Mouse (Mus musculus) spleen, adult 2 months (tissue): ENCODE results near the gene Ccdc154. TPM values are rescaled to one million over a fixed set of nuclear protein-coding genes. Genes with fewer than 3 reads are reported as not detected.
"Not testable (repeated sequence)": the region's sequence is repeated elsewhere in the genome, so short reads cannot be mapped to it uniquely, and the experiment has no call there.

Experiments used
- DNase-seq, 2 experiments: peaks; one replicate each; pipeline versions ENCODE4 v3.0.0 to v3.0.0-alpha.2; 2012 to 2021; ENCODE audit warnings: low spot score in 2 of 2, low read depth in 1 of 2
- H3K27ac ChIP-seq: fragments of 200-500 bp; 2 replicates; pipeline ENCODE4 v1.5.1; 2012; ENCODE audit warnings: low read length, inconsistent platforms; ENCODE audit not compliant: insufficient read depth
- H3K27me3 ChIP-seq: fragments of 200-500 bp; 2 replicates; pipeline ENCODE4 v1.6.1; 2012; ENCODE audit warnings: mild to moderate bottlenecking, moderate library complexity, low read length, inconsistent platforms; ENCODE audit not compliant: control insufficient read depth, insufficient read depth
- H3K36me3 ChIP-seq: fragments of 200-500 bp; 2 replicates; pipeline ENCODE4 v1.6.1; 2012; ENCODE audit warnings: mild to moderate bottlenecking, low read length, inconsistent platforms; ENCODE audit not compliant: control insufficient read depth, insufficient read depth
- H3K4me1 ChIP-seq: fragments of 200-500 bp; 2 replicates; pipeline ENCODE4 v1.6.1; 2011; ENCODE audit warnings: inconsistent platforms; ENCODE audit not compliant: control insufficient read depth, insufficient read depth, insufficient read length
- H3K4me3 ChIP-seq: fragments of 200-500 bp; 2 replicates; pipeline ENCODE4 v1.5.1; 2011; ENCODE audit warnings: mild to moderate bottlenecking, inconsistent platforms; ENCODE audit not compliant: insufficient read depth, insufficient read length; ENCODE audit errors: extremely low read depth
- CTCF ChIP-seq: fragments of 200-500 bp; IDR thresholded peaks from 2 replicates; pipeline ENCODE4 v1.5.1; 2011; ENCODE audit warnings: mild to moderate bottlenecking, inconsistent platforms; ENCODE audit not compliant: insufficient read depth, insufficient read length, insufficient replicate concordance; ENCODE audit errors: extremely low read depth
- POLR2A ChIP-seq: fragments of 200-500 bp; IDR thresholded peaks from 2 replicates; pipeline ENCODE4 v1.6.1; 2011; ENCODE audit warnings: low read depth, low read length, inconsistent platforms
- WGBS: fragments of 180-500 bp; shearing (Covaris S2); methylation state at CpG from one replicate; pipeline ENCODE4 v1.1.7; 2018; 5-methylcytosine and 5-hydroxymethylcytosine counted together
- polyA plus RNA-seq: library from polyadenylated mRNA; depleted of rRNA; stranded (reverse); fragments of >200 nt; gene quantifications from 2 replicates; pipeline ENCODE4 v1.2.3, GENCODE M21; 2012; rRNA removed

Gene Ccdc154
- polyA plus RNA-seq, result 0.04 TPM in 1 of 2 replicates, not detected in the other

GRCm38 (mm10) chr17:25162161-25162560 lies at the start of gene Ccdc154:
Ccdc154 (plus strand) TSS chr17:25162461.
- H3K4me3 ChIP-seq, result no peak within 1 kb of the TSS
- 100% methylated on average over 1 of the region's 1 CpGs for WGBS

DNA sequence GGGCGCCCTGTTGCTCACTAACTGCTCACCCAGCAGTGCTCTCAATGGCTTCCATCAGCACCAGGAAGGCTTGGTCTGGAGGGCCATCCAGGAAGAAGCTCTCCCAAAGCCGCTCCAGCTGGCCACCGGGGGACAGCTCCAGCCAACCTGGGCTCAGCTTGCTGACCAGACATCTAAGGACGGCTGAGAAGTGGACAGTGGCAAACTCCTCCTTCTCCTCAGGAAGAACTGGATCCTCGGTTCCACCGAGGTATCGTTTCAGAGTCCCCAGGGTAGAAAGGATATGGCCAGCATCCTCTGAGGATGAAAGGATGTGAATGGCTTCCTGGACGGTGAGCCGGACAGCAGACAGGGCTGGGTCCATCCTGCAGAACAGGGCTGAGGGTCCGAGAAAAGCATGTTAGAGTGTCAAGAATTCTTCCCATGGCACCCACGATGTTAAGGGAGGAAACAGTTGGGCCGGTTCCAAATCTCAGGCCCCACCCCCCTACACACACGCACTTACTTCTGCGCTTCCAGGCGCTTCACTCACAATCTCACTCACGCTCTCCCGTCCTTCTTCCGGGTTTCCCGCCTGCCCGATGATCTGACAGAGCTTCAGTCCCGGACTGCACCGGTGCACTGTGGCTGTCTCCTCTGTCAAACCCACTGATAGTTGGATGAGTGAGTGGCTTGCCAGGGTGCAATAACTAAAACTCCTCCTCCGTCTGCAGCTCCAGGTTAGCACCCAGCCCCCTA lies 47.2 kb upstream of the Ccdc154 start:
- Histone ChIP-seq H3K27ac (peak overlapping the region; percentile 80), H3K4me3 (peak overlapping the region; percentile 62), H3K4me1 (peaks cover 8% of the 10 kb centered on the region; the same call in 1 of the 2 replicates), H3K27me3 (no peaks in the 10 kb centered on the region), H3K36me3 (no peaks in the 10 kb centered on the region; the same call in 1 of the 2 replicates)
- peak; percentile 12 to 33 for DNase-seq
- TF ChIP-seq CTCF (no peak), POLR2A (no peak)
- WGBS, result 13% methylated on average over 23 of the region's 23 CpGs

More at GRCm38 (mm10) chr17:25162161-25162560, at the start of gene Ccdc154:
- Histone ChIP-seq H3K4me1 (no peaks in the 10 kb centered on the region), H3K27me3 (no peaks in the 10 kb centered on the region), H3K36me3 (peaks cover 22% of the 10 kb centered on the region), H3K27ac (no peak within 1 kb of the TSS)
- no peak for DNase-seq
- no peak for TF ChIP-seq POLR2A
- no peak for TF ChIP-seq CTCF

DNA sequence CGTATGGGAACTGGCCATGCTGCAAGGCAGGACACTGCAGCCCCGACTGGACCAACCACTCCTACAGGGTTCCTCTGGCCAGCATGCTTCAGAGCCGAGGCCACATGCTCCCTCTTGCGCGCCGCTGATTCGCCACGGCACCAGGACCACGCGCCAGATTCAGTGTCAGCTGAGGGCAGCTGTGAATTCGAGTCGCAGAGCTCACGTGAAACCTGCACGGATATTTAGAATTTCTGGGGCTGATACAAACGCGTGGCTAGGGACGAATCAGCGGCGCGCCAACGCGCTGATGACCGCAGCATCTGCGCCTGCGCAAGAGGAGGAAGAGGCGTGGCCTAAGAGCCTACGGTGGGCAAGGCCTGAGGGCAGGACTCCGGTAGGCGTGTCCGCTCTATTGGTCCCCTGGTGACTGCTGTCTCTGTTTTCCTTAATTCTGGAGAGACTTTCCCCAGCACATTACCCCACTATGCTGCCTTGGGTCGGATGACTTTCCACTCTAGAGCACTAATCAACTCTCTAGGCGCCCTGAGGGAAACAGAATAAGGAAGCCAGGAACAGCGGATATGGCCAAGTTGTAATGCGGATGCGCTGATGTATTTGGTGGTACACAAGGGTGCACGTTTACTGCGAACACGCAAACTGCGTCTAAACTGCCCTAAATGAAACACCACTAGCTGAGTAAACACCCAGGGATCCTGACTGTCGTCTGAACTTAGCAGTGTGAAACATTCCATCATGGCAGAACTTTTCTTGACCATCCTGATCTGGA lies 46.4 kb upstream of the Ccdc154 start, which contains the start of gene Telo2:
Telo2 (minus strand) TSS at position 304 of the 769 bp plus-strand sequence.
- Histone ChIP-seq H3K4me1 (peaks cover 8% of the 10 kb centered on the region; the same call in 1 of the 2 replicates), H3K4me3 (peak within 1 kb of the TSS; percentile 62), H3K27me3 (no peaks in the 10 kb centered on the region), H3K36me3 (no peaks in the 10 kb centered on the region; the same call in 1 of the 2 replicates), H3K27ac (peak within 1 kb of the TSS; percentile 80)
- TF ChIP-seq CTCF (no peak), POLR2A (peak; percentile 50; the same call in 1 of the 2 replicates)
- DNase-seq, result peak; percentile 85 to 92
- WGBS, result 6% methylated on average over 40 of the region's 40 CpGs

GRCm38 (mm10) chr17:25117263-25117662 lies 45.0 kb upstream of the Ccdc154 start:
- H3K4me1 ChIP-seq, result peaks cover 8% of the 10 kb centered on the region; the same call in 1 of the 2 replicates
- WGBS, result 52% methylated on average over 4 of the region's 4 CpGs
- H3K4me3 ChIP-seq, result no peak overlapping the region
- H3K27me3 ChIP-seq, result no peaks in the 10 kb centered on the region
- H3K27ac ChIP-seq, result no peak overlapping the region
- no peak for TF ChIP-seq CTCF
- TF ChIP-seq POLR2A, result no peak
- DNase-seq, result peak in 1 of 2 experiments; percentile 26
- H3K36me3 ChIP-seq, result no peaks in the 10 kb centered on the region

DNA sequence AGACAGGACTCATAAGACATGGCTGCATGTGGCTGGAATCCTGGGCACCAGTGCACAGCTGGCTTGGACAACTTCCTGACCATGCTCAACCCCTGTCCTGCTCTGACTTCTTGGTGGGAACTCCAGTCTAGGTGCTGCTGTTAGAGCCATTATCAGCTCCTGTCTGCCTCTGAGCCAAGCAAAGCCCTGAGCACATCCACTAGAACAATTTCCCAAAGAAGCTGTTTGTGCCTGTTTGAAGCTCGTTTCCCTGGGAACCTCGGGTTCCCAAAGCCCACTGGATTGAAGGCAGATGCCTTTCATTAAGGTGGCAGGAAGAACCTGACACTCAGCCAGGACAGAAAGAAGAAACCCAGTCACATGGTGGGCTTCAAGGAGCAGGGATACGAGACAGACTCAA lies 41.9 kb upstream of the Ccdc154 start, which contains the start of gene Ptx4:
Ptx4 (plus strand) TSS at position 355 of the 400 bp plus-strand sequence.
- Histone ChIP-seq H3K36me3 (no peaks in the 10 kb centered on the region), H3K4me1 (0 out of 2 replicates have a peak, but pooled peaks cover 4% of the 10 kb centered on the region), H3K27ac (no peak within 1 kb of the TSS), H3K27me3 (0 out of 2 replicates have a peak, but pooled peaks cover 1% of the 10 kb centered on the region), H3K4me3 (no peak within 1 kb of the TSS)
- DNase-seq, result no peak
- 37% methylated on average over 3 of the region's 3 CpGs for WGBS
- TF ChIP-seq POLR2A (no peak), CTCF (no peak)

DNA sequence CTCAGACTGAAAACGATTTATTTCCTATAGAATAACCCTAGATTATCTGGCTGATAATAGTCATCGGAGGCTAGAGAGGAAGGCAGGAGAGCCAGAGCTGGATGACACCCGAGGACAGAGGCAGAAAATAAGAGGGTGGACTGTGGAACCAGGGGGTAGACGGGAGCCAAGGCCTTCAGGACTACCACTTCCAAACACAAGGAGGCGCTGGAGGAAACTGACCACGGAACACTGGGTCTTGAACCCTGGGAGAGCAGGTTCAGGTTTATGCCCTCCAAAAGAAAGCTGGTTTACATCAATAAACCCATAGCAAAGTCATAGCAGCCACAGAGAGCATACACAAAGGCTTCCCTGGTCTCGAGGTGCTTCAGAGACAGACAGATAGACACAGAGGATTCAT lies 38.3 kb upstream of the Ccdc154 start:
- DNase-seq, result peak in 1 of 2 experiments; percentile 26
- Histone ChIP-seq H3K27me3 (0 out of 2 replicates have a peak, but pooled peaks cover 1% of the 10 kb centered on the region), H3K27ac (no peak overlapping the region), H3K4me3 (no peak overlapping the region), H3K4me1 (no peaks in the 10 kb centered on the region), H3K36me3 (no peaks in the 10 kb centered on the region)
- TF ChIP-seq POLR2A (no peak), CTCF (peak; percentile 36; the same call in 1 of the 2 replicates)
- WGBS, result 34% methylated on average over 7 of the region's 7 CpGs

- 74% methylated on average over 3 of the region's 3 CpGs for WGBS
- H3K4me1 ChIP-seq, DNase-seq, H3K27ac ChIP-seq, H3K27me3 ChIP-seq, H3K36me3 ChIP-seq, H3K4me3 ChIP-seq: not testable (repeated sequence)
Measured at GRCm38 (mm10) chr17:25125442-25126060, 36.7 kb upstream of the Ccdc154 start.
